Mouse (Mus musculus): Measurements from ENCODE around the gene Gm9958. TPM values are rescaled to one million over a fixed set of nuclear protein-coding genes. Genes with fewer than 3 reads are reported as not detected.

Gene Gm9958
- under 1 TPM; 0.20 to 0.54 TPM for total RNA-seq (2021)
- long read RNA-seq, experiment 1 = 0 reads
- long read RNA-seq, experiment 2, partial matches to known transcripts = 0 of 1 reads
- long read RNA-seq, experiment 2, other reads (novel, unspliced or antisense) = 0 of 1 reads

DNA sequence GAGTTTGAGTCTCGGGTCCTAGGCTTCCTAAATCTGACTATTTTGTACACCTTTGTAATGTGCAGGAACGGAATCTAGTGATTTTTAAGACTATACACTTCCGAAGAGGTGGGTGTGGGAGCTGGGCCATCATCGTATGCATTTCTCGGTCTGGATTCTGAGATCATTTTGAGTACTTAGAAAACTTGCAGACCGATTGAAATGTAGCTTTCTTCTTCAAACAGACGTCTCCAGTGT lies at the start of gene Gm9958:
Gene Gm9958 (plus strand): TSS at position 138 of the 237 bp plus-strand sequence.
- intact Hi-C loops (cut with DNase I) = loop anchor here (5.0 kb wide), 1 partner anchor 85 kb away; no protein-coding TSS in a partner anchor
- DNase-seq = no peak

DNA sequence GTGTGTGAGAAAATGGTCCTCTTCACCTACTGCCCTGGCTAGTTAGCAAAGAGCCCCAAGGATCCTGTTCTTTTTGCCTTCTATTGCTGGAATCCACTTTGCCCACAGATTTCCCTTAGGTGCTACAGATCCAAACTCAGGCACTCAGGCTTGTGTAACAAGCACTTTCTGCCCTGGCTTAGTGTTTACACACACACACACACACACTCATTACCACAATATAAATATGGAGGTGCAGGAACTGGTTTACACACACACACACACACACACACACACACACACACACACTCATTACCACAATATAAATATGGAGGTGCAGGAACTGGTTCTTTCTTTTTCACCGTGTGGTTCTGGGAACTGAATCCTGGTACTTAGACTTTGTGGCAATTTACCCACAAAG lies 35.9 kb upstream of the Gm9958 start:
- intact Hi-C loops (cut with DNase I) = no loop called here
- no peak for DNase-seq

DNA sequence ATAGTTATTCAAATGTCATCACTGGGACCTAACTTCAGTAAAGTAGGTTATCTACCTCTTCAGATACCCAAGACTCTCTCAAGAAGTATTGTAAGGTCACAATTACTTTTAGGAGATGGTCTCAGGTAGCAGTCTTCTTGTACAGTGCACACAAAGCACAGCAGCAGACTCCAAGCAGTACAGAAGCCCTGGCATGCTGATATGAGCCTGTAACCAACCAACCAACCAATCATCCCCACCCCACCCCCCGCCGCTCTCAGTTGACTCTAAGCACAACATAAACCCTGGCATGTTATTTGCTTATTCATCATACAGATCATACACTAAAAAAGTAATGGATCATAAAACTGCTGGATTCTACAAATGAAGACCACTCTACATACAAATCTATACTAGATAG lies 34.5 kb upstream of the Gm9958 start:
- intact Hi-C loops (cut with DNase I) = no loop called here
- DNase-seq = no peak

DNA sequence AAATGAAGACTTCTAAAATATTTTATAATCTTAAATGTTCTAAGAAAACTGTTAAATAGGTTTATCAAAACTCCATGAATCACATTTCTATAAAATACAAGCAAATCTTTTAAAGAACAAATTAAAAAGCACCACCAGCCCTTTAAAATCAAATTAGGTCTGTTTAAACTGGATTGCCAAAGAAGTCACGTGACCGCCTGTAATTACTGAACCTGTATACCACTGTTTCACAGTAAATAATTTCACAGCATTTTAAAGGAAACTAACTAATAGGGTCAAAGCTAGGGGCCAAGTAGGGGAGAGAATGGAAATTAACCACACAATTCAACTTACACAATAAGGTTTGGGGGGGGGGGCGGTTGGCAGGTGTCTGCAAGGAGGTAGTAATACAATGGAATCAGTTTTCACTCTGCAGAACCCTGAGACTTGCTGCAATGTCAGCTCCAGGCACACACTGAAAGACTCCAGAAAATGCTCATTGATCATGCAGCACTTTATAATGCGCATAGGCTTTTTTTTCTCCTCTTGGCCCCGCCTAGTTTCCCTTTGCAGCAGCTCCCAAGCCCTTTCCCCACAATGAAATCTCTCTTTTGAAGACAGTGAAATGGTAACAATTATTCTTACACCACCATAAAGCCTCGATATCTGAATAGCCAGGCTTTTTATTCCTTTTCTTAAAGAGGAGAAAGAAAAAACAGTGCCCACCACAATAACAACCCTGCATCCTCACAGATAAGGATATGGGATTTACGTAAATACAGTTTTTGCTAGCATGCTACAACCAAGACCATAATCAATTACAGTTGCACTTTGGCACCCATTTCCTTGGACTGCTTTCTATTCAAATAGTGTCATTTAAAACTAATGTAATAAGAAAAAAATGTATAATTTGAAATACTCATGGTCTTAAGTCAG lies 28.6 kb upstream of the Gm9958 start:
- intact Hi-C loops (cut with DNase I) = no loop called here

DNA sequence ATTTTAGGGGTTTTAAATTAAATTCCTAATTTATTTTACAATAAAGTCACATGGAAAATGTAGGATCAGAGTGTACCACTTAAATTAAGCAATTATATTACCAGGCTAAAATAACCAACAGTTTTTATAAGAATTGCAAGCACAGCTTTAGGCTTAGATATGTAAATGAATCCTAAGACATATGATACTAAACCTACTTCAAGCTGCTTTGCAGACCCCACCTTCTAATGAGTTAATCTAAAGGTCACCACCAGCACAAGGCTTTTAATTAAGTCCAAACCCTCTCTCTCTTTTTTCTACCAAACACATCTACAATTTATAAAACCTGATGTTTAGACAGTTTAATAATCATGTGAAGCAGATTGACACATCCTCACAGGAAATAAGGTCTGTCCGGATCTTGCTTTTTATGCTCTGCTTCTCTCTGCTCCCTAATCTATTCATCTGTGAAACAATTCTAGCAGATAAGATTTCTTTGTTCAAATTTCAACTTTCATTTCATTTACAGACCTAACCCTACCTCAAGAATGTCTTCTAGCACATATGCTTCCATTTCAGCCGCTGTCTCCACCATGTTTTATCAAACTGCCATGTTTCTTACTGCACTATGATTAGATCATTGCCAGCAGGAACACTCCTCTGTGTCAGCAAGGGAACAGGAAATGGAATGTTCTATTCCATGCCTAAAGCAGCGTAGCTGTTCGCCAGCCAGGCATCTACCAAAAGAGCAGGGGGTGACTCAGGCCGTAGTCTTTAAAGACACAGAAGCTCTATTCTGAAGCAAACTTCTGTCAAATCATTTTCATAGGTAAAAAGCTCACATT lies 27.7 kb upstream of the Gm9958 start:
- intact Hi-C loops (cut with DNase I) = no loop called here
- peak; percentile 45 to 64 for DNase-seq

More for the DNA sequence above, 28.6 kb upstream of the Gm9958 start:
- DNase-seq = no peak

DNA sequence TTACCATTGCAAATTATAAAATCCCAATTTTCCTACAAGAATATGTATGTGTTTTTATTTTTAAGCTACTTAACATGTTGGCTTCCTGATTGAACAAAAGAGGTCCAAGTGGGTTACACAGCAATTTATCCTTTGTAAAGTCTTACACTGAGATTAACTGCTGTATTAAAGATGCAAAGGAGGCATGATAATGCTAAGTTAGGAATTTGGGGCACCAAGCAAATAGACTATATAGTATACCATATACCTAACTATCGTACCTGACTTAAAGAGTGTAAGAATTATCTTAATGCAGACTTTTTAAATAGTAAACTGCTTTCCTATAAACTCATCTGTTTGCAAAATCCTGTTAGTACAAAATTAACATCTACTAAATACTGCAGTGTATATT lies 27.1 kb upstream of the Gm9958 start:
- DNase-seq = no peak
- intact Hi-C loops (cut with DNase I) = no loop called here

- intact Hi-C loops (cut with DNase I) = no loop called here
These were observed 26.2 kb upstream of the Gm9958 start for GRCm38 (mm10) chr5:90340847-90341246.

DNA sequence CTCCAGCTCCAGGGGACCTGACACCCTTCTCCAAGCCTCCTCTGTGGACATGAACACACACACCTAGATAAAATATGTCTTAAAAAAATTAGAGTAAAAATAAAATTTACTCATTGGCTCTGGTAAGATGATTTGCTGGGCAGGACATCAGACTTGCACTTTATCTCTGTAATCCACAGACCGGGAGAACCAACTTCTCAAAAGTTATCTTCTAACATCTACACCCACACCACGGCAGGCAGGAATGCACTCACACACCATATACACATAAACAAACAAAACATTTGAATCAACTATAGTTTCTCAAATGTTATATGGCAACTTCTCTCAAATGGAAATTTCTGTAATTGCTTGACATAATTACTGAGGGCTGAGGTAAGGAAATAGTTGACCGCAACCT lies 20.1 kb upstream of the Gm9958 start:
- intact Hi-C loops (cut with DNase I) = no loop called here
- no peak for DNase-seq

More at GRCm38 (mm10) chr5:90340847-90341246, 26.2 kb upstream of the Gm9958 start:
- no peak for DNase-seq

- DNase-seq = no peak
- intact Hi-C loops (cut with DNase I) = no loop called here
These were observed 13.3 kb upstream of the Gm9958 start for GRCm38 (mm10) chr5:90353552-90354317.

DNA sequence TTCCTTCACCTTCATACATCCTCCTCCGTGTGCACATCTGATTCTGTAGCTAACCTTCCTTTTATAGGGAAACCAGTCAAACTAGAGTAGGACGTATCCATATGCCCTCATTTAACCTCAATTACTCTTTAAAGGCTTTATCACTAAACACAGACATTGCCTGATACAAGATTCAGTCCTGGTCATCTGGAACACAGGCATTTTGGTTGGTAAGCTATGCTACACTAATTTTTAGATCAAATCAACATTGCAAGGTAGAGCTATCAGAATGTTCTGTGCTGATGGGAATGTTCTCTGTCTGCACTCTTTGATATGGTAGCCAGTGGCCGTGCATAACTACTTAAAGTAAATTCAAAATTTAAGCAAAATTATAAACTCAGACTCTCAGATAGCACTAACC lies 11.2 kb upstream of the Gm9958 start:
- DNase-seq = no peak
- intact Hi-C loops (cut with DNase I) = no loop called here

GRCm38 (mm10) chr5:90364526-90364925 lies 2.5 kb upstream of the Gm9958 start:
- intact Hi-C loops (cut with DNase I) = loop anchor here (5.0 kb wide), 2 partner anchors 72 to 102 kb away; no protein-coding TSS in a partner anchor
- peak in 1 of 2 experiments; percentile 63 for DNase-seq

- DNase-seq = peak in 1 of 2 experiments; percentile 10
- intact Hi-C loops (cut with DNase I) = loop anchor here (5.0 kb wide), 1 partner anchor 83 kb away; no protein-coding TSS in a partner anchor
These were observed 1.7 kb upstream of the Gm9958 start for GRCm38 (mm10) chr5:90365141-90365951.

DNA sequence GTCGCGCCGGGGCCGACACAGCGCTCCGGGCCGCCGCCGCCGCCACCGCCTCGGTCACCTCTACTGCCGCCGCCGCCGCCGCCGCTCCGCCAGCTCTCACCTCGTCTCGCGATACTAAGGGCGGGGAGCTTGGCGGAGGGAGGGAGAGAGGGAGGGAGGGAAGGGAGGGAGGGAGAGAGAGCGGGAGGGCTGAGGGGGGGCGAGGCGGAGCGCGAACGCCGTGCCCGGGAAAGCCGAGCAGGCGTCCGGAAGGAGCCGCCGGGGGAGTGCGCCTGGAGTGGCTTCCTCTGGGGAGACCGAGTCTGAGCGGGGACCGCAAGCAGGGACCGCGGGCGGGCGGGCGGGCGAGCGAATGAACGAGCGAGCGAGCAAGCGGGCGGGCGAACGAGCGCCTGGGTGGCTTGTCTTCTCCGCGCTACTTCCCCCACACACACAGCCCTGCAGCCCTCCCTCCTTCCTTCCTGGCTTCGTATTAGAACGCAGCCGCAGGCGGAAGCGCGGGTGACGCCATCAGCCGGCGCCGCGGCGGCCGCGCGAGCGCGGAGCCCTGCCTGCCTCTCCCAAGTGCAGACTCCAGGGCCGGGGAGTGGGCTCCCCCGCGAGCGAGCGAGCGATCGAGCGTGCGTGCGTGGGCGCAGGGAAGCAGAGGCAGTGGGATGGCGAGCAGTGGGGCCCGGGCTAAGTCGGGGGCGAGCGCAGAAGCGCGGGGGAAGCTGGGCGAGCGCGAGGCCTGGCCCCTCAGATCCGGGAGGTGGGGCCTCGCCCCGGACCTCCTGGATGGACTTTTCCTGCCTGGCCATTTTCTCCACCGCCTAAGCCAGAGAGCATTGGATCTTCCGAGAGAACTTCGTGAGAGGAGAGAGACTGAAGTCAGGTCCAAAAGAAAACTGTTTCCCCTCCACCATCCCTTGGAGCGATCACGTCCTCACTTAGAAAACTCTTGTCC lies 610 bp upstream of the Gm9958 start, which contains the start of gene Ankrd17:
Gene Ankrd17 (minus strand): TSS at position 457 of the 946 bp plus-strand sequence.
- peak; percentile 82 to 86 for DNase-seq
- intact Hi-C loops (cut with DNase I) = loop anchor here (1.0 to 5.0 kb wide), 2 partner anchors 84 to 143 kb away; no protein-coding TSS in a partner anchor

GRCm38 (mm10) chr5:90370401-90370800 lies 3.4 kb downstream of the Gm9958 start:
- DNase-seq = no peak
- intact Hi-C loops (cut with DNase I) = no loop called here

- intact Hi-C loops (cut with DNase I) = no loop called here
- DNase-seq = no peak
These were observed 6.7 kb downstream of the Gm9958 start for GRCm38 (mm10) chr5:90373708-90374107.

DNA sequence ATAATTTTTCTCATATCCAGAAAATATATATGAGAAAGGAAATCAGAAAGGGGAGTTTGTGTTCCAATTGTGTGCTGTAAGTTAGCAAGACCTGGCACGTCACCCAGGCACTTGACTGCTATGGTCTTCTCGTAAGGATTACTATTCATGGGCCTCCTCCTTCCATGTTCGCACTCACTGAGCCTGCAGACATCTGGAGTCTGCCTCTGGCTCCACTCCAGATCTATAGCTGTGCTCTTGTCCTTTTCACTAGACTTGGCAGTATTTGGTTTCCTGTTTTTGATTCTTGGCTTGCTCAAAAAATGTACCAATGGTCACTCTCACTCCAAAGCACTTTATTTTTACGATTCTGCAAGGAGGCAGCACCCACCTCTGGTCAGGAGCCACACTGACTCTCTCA lies 14.5 kb downstream of the Gm9958 start:
- intact Hi-C loops (cut with DNase I) = loop anchor here (5.0 kb wide), 1 partner anchor 179 kb away; no protein-coding TSS in a partner anchor
- no peak for DNase-seq

DNA sequence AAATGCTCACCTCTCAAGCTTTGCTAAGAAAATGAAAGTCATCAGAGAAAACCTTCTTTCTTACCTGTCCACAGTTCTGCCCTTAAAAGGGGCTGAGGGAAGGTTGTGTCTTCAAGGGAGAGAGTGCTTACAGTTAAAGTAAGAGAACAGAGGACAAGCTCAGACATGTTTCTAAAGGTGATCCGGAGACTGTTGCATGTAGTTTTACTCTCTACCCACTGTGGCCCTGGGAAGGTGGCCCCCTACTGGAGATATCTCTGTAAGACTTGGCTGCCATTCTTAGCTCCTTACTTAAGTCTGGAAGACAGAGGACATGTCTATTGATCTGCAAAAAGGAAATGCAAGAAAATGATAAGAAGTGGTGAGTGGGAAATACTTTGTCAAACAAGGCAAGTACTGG lies 16.1 kb downstream of the Gm9958 start:
- DNase-seq = no peak
- intact Hi-C loops (cut with DNase I) = loop anchor here (5.0 kb wide), 1 partner anchor 181 kb away; no protein-coding TSS in a partner anchor

DNA sequence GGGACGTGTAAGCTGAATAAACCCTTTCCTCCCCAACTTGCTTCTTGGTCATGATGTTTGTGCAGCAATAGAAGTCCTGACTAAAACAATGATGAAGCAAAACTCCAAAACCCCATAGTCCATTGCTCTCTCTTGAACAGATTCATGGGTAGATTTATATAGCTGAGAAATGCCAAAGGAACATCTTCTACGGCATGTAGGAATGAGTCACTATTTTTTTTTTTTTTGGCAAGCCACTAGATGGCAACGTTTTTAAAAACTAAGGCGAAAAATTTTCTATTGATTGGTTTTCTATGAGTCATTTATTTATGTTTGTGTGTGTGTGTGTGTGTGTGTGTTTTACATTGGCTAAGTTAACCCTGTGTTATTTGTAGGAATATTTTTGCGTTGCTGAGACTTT lies 26.8 kb downstream of the Gm9958 start:
- DNase-seq = no peak
- intact Hi-C loops (cut with DNase I) = no loop called here

Data from gastrocnemius, postnatal 36 days (tissue).